ENCODE assay signal across 7 mouse cellular contexts in genomic region chr1:128592211-128592741, GRCm38 (mm10). TPM values are rescaled to one million over a fixed set of nuclear protein-coding genes. Genes with fewer than 3 reads are reported as not detected.
DNase-seq lines count a peak whose midpoint lies in the region; ATAC-seq lines count a peak whose summit lies in the region.

Gene Cxcr4, minus strand, starts transcription at chr1:128592293.

- DNase-seq in adrenal gland, adult 18-20 months (ENCODE audit: low spot score in 2 of 2): peak; percentile 88 to 91
- DNase-seq in heart, adult 18-20 months: peak; percentile 90 to 91
- DNase-seq in kidney, adult 11 months: peak; percentile 71
- DNase-seq in midbrain, embryonic 14.5 days: peak; percentile 84
- DNase-seq in spleen, adult 18-20 months: peak; percentile 95 to 97

- no peaks in the 10 kb centered on the region for H3K9me3 ChIP-seq in embryonic facial prominence, embryonic 12.5 days
- no peaks in the 10 kb centered on the region for H3K9me3 ChIP-seq in limb, embryonic 13.5 days
- no peaks in the 10 kb centered on the region for H3K9me3 ChIP-seq in midbrain, embryonic 14.5 days (ENCODE audit: control insufficient read depth, low read length)

- 1% methylated on average over 27 of the region's 27 CpGs for WGBS in embryonic facial prominence, embryonic 12.5 days
- under 1% methylated on average over 27 of the region's 27 CpGs for WGBS in limb, embryonic 13.5 days
- WGBS in midbrain, embryonic 14.5 days: under 1% methylated on average over 27 of the region's 27 CpGs

- peak within 1 kb of the TSS; percentile 88 for H3K4me2 ChIP-seq in embryonic facial prominence, embryonic 12.5 days (replicated peaks)
- H3K4me2 ChIP-seq in limb, embryonic 13.5 days (replicated peaks): peak within 1 kb of the TSS; percentile 90
- peak within 1 kb of the TSS; percentile 90 for H3K4me2 ChIP-seq in midbrain, embryonic 14.5 days (ENCODE audit: low read length)

- peak within 1 kb of the TSS; percentile 41; the same call in 1 of the 2 replicates for H3K27ac ChIP-seq in embryonic facial prominence, embryonic 12.5 days
- no peak within 1 kb of the TSS for H3K27ac ChIP-seq in limb, embryonic 13.5 days
- H3K27ac ChIP-seq in midbrain, embryonic 14.5 days (replicated peaks; ENCODE audit: low read depth, low read length): peak within 1 kb of the TSS; percentile 71

- peaks cover 33% of the 10 kb centered on the region; the same call in 1 of the 2 replicates for H3K4me1 ChIP-seq in embryonic facial prominence, embryonic 12.5 days
- peaks cover 42% of the 10 kb centered on the region for H3K4me1 ChIP-seq in limb, embryonic 13.5 days
- peaks cover 44% of the 10 kb centered on the region for H3K4me1 ChIP-seq in midbrain, embryonic 14.5 days (ENCODE audit: control insufficient read depth, insufficient read depth, low read length)

- H3K9ac ChIP-seq in embryonic facial prominence, embryonic 12.5 days: peak within 1 kb of the TSS; percentile 57
- H3K9ac ChIP-seq in limb, embryonic 13.5 days: peak within 1 kb of the TSS; percentile 62
- H3K9ac ChIP-seq in midbrain, embryonic 14.5 days (replicated peaks; ENCODE audit: low read length): peak within 1 kb of the TSS; percentile 74

- peaks cover 38% of the 10 kb centered on the region for H3K27me3 ChIP-seq in embryonic facial prominence, embryonic 12.5 days
- peaks cover 63% of the 10 kb centered on the region for H3K27me3 ChIP-seq in limb, embryonic 13.5 days
- H3K27me3 ChIP-seq in midbrain, embryonic 14.5 days (ENCODE audit: control insufficient read depth, insufficient read depth, low read length): no peaks in the 10 kb centered on the region

- H3K4me3 ChIP-seq in embryonic facial prominence, embryonic 12.5 days: peak within 1 kb of the TSS; percentile 55
- peak within 1 kb of the TSS; percentile 54 for H3K4me3 ChIP-seq in limb, embryonic 13.5 days
- peak within 1 kb of the TSS; percentile 63 for H3K4me3 ChIP-seq in midbrain, embryonic 14.5 days (replicated peaks; ENCODE audit: low read depth, low read length)

- no peaks in the 10 kb centered on the region for H3K36me3 ChIP-seq in embryonic facial prominence, embryonic 12.5 days
- H3K36me3 ChIP-seq in limb, embryonic 13.5 days: no peaks in the 10 kb centered on the region
- H3K36me3 ChIP-seq in midbrain, embryonic 14.5 days (ENCODE audit: control insufficient read depth, insufficient read depth, low read length): no peaks in the 10 kb centered on the region

- peak; percentile 85 for ATAC-seq in embryonic facial prominence, embryonic 12.5 days (ENCODE audit: insufficient number of reproducible peaks, insufficient read depth, low FRiP score, low TSS enrichment)
- peak; percentile 78 for ATAC-seq in limb, embryonic 13.5 days (ENCODE audit: low FRiP score, low read depth)
- peak; percentile 75 for ATAC-seq in midbrain, embryonic 14.5 days (ENCODE audit: low FRiP score, low TSS enrichment)

RNA-seq across cellular contexts. Expression of gene Cxcr4, which starts in this region (rescaled TPM):
- total RNA-seq in adrenal gland, adult 18-20 months (2021): 10 to 100 TPM; 13.9 to 28.3 TPM
- 4.6 and 4.8 TPM in 2 replicates for polyA plus RNA-seq in embryonic facial prominence, embryonic 12.5 days (2016; fragmentation: Nextera tagmentation; extraction: Ambion mirVana)
- 10 to 100 TPM in 1 of 2 experiments, 1 to 10 TPM in 1; 8.9 to 14.7 TPM for total RNA-seq in heart, adult 18-20 months (2021)
- polyA plus RNA-seq in limb, embryonic 13.5 days (2015; fragmentation: Nextera tagmentation; extraction: Ambion mirVana): 1.9 and 2.2 TPM in 2 replicates
- polyA plus RNA-seq in midbrain, embryonic 14.5 days (2014; fragmentation: Nextera tagmentation; extraction: Ambion mirVana): 10.2 and 12.3 TPM in 2 replicates
